Mouse (Mus musculus) CH12.LX (cell line): ENCODE results near the gene Traf5.

Experiments
- CHD2 ChIP-seq: IDR thresholded peaks from 2 replicates; pipeline ENCODE4 v1.6.1; 2011; ENCODE audit warnings: low read length, improper control_type of control experiment
- CTCF ChIP-seq, 2 experiments: IDR thresholded peaks in 1 of 2; conservative IDR thresholded peaks in 1 of 2; 2 replicates each; pipeline ENCODE4 v1.5.1; 2011 to 2012; ENCODE audit warnings: low read depth in 2 of 2, low read length in 2 of 2, improper control_type of control experiment in 1 of 2, inconsistent platforms in 1 of 2, mild to moderate bottlenecking in 1 of 2, moderate library complexity in 1 of 2
- EP300 ChIP-seq: IDR thresholded peaks from 2 replicates; pipeline ENCODE4 v1.6.1; 2011; ENCODE audit warnings: low read length, improper control_type of control experiment
- GABPA ChIP-seq: IDR thresholded peaks from 2 replicates; pipeline ENCODE4 v1.6.1; 2012; ENCODE audit warnings: low read depth, low read length, improper control_type of control experiment, inconsistent platforms; ENCODE audit not compliant: insufficient replicate concordance
- HCFC1 ChIP-seq: IDR thresholded peaks from 2 replicates; pipeline ENCODE4 v1.6.1; 2012; ENCODE audit warnings: low read depth, mild to moderate bottlenecking, inconsistent platforms, low read length, improper control_type of control experiment
- JUN ChIP-seq: IDR thresholded peaks from 2 replicates; pipeline ENCODE4 v1.6.1; 2011; ENCODE audit warnings: low read depth, mild to moderate bottlenecking, low read length, improper control_type of control experiment, moderate library complexity; ENCODE audit not compliant: insufficient read depth
- MAX ChIP-seq: IDR thresholded peaks from 2 replicates; pipeline ENCODE4 v1.6.1; 2011; ENCODE audit warnings: low read length, improper control_type of control experiment
- MAZ ChIP-seq: IDR thresholded peaks from 2 replicates; pipeline ENCODE4 v1.6.1; 2012; ENCODE audit warnings: low read depth, mild to moderate bottlenecking, inconsistent platforms, low read length, improper control_type of control experiment, moderate library complexity
- NRF1 ChIP-seq: IDR thresholded peaks from 2 replicates; pipeline ENCODE4 v1.6.1; 2014; ENCODE audit warnings: low read depth, mild to moderate bottlenecking, inconsistent platforms, low read length, improper control_type of control experiment, moderate library complexity
- POLR2A ChIP-seq: IDR thresholded peaks from 2 replicates; pipeline ENCODE4 v1.6.1; 2011; ENCODE audit warnings: low read depth, mild to moderate bottlenecking, improper control_type of control experiment, low read length
- POLR2AphosphoS2 ChIP-seq: IDR thresholded peaks from 2 replicates; pipeline ENCODE4 v1.6.1; 2011; ENCODE audit warnings: low read depth, low read length, improper control_type of control experiment
- RAD21 ChIP-seq: IDR thresholded peaks from 2 replicates; pipeline ENCODE4 v1.6.1; 2011; ENCODE audit warnings: low read depth, mild to moderate bottlenecking, low read length, improper control_type of control experiment, moderate library complexity
- SIN3A ChIP-seq: IDR thresholded peaks from 2 replicates; pipeline ENCODE4 v1.6.1; 2012; ENCODE audit warnings: low read length, improper control_type of control experiment, inconsistent platforms
- TBP ChIP-seq: conservative IDR thresholded peaks from 2 replicates; pipeline ENCODE4 v1.6.1; 2011; ENCODE audit warnings: low read depth, low read length, improper control_type of control experiment

GRCm38 (mm10) chr1:191960946-191961345, 131.4 kb downstream of the Traf5 start:
- TF ChIP-seq JUN (no peak; the same call in 1 of the 2 replicates), POLR2A (no peak), NRF1 (no peak), MAX (no peak), CTCF (conservative IDR thresholded peaks at IDR 0.05 in 1 of 2, IDR thresholded peaks at IDR 0.05 in 1 of 2; ENCODE audit: low read depth in 2 of 2, low read length in 2 of 2) (no peak), CHD2 (no peak), GABPA (no peak), MAZ (no peak), TBP (no peak), POLR2AphosphoS2 (no peak), HCFC1 (no peak), RAD21 (no peak), SIN3A (no peak), EP300 (no peak; the same call in none of the 2 replicates)
